Mouse (Mus musculus): ENCODE data around the gene Pakap.

Gene Pakap

DNA sequence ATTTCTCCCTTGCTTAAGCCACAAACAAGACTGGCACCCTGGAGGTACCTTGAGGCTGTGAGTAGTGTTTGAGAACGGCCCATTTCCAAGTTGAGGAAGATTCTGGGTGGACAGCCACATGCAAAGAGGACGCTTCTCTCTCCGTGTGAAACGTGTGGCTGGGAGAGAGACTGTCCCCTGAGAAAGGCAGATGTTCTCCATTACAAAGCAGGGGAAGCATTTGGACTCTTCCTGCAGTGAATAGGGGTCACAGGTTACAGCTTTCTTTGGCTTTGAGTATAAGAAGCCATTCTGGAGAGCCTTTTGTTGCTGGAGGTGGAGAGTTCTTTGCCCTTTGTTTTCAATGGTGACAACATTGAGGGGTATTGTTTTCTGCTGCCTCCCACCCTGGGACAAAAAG is 197.8 kb downstream of the Pakap start:
- DNase-seq (ENCODE audit: low read depth) = no peak

DNA sequence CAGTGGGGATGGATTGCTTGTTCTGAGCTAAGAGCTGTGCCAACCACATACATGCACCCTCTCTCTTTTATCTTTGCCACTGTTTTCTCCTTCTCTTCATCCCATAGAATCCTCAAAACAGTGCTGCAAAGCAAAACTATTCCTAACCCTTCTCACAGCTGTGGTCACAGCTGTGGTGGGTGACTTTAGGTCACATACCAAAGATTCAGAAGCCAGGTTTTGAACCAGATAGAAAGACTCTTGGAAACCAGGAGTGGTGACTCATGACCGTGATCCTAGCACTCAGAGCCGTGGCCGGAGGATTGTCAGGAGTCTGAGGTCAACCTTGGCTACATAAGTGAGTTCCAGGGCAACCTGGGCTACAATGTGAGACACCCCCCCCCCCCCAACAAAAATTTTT is 201.0 kb downstream of the Pakap start:
- no peak for DNase-seq (ENCODE audit: low read depth)

DNA sequence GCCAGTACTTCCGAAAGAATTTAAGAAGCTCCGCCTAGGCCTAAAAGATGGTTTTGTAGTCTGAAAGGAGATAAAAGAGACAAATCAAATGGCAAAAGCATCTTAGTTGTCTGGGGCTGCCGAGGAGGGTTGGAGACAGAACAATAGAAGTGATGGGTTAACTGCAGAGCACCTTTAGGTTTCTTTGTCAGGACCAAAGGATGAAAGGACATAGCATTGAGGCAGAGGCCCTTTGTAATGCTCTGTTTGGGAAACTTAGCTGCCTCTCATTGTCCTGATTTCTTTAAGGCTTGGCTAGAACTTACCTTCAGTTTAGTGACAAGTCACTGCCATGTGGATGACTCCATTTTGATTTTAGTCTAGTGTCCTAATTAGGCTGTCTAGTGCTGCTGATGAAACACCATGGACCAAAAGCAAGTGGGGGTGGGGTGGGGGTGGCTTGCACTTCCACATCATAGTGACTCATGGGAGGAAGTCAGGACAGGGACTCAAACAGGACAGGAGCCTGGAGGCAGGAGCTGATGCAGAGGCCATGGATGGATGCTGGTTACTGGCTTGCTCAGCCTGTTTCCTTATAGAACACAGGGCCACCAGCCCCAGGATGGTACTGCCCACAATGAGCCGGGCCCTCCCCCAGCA is 202.3 kb downstream of the Pakap start:
- no peak for DNase-seq (ENCODE audit: low read depth)

GRCm38 (mm10) chr4:57771558-57772219 is 203.7 kb downstream of the Pakap start:
- DNase-seq (ENCODE audit: low read depth) = no peak

GRCm38 (mm10) chr4:57772851-57773510 is 205.0 kb downstream of the Pakap start:
- no peak for DNase-seq (ENCODE audit: low read depth)

DNA sequence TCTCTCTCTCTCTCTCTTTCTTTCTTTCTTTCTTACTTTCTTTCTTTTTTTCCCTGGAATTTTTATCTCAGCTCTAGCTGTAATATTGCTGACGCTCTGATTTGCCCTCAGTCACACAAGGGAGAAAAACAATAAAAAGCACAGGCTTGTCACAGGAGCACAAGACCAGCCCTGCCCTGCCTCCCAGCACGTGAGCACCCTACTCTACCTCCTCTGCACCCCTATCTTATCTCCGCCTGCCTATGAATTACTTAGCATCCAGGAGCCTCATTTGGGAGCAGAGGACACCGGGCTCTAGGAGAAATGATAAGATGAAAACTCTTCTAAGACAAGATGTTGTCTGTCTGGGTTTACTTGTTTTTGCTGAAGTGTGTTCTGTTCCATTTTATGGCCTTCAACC is 206.5 kb downstream of the Pakap start:
- DNase-seq (ENCODE audit: low read depth) = no peak

DNA sequence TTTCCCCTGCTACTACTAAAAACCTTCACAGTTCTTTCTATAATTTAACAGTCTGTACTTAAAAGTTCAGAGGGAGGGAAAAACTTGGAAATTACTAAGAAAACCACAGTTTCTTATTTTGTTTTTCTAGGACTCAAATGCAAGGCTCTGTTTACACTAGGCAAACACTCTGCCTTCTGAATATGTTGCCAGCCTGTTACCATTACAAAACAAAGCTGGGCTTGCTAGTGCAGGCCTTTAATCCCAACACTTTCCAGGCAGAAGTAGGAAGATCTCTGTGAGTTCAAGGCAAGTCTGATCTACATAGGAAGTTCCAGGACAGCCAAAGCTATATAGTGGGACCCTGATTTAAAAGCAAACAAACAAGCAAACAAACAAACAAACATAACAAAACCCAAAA is 207.6 kb downstream of the Pakap start:
- DNase-seq (ENCODE audit: low read depth) = no peak

DNA sequence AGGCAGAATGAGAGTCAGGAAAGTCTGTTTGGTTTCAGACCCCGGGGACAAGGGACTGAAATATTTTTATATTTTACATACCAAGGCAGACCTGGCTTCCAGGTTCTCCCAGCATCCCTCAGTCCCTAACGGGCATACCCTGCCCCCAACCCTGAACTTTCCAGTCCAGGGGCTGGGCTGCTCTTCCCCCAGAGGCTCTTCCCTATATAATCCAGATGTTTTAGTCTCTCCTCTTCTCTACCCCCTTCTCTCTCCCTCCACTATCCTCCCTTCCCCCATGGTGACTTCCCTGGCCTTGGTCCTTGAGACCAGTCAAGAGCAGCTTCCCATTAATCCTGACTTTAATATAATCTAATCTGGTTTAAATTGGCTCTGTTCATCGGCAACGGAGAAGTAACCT is 212.4 kb downstream of the Pakap start:
- no peak for DNase-seq (ENCODE audit: low read depth)

GRCm38 (mm10) chr4:57780833-57781641 is 213.1 kb downstream of the Pakap start:
- DNase-seq (ENCODE audit: low read depth) = no peak

DNA sequence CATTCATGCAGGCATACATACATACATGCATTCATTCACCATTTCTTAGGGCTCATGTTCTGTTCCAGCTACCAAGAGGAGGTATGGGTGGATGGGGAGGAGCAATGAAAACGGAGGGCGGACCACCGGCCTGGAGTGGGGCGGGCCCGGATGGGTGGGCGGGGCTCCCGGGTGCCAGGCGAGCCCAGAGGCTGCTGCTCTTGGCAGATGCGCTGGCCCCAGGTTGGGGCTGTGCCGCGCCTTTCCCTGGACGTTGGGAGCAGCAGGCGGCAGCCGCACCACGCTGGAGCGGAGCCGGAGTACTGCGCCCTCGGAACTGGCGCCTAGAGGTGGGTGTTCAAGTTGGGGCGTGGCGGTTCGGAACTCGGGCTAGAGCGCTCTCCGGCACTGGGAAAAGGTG is 214.0 kb downstream of the Pakap start:
- DNase-seq (ENCODE audit: low read depth) = peak; percentile 82

- peak; percentile 34 for DNase-seq (ENCODE audit: low read depth)
Observed at GRCm38 (mm10) chr4:57782549-57783390, 214.8 kb downstream of the Pakap start.

DNA sequence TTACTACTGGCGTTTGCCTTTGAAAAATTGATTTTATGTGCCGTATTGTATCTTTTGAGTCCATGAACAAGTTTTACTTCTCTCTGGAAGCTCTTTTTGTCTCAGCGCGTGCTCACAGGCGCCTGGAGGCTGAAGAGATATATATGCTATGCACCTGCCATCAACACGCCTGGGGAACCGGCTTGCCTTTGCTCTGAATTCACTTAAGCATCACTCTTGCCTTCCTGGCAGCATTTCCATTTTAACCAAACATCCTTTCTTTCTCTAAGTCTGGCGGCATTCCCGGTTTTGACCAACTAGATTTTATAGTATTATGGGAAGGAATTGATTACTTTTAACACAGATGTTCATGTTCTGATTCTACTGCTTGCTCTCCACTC is 215.4 kb downstream of the Pakap start:
- no peak for DNase-seq (ENCODE audit: low read depth)

DNA sequence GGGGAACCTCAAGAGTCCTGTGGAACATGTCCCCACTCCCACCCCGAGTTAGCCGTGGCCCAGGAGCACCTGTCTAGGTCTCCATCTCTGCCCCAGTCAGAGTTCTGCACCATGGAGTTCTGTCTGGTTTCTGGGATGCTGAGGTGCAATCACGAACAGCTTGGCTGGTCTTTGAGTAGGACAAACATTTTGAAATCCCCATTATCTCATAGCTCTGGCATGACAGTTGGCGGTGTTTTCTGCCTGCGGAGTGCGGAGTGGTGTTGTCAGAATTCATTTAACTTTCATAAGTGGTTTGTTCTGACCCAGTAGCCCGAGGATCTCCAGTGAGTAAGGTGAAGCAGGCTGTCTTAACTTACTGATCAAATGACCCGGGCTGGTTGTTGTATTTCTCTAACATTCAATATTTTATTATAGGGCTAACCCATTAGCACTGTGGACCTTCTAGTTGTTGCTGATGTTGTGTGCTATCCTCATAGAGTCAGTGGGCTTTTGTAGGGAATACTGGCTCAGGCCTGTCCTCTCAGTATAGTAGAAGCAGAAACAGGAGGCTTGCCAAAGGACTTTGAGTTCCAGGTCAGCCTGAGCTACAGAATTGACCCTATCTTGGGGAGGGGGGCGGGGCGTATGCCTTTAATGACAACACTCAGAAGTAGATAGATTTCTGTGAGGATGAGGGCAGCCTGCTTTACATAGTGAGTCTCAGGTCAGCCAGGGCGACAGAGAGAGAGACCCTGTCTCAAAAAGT is 216.0 kb downstream of the Pakap start:
- no peak for DNase-seq (ENCODE audit: low read depth)

DNA sequence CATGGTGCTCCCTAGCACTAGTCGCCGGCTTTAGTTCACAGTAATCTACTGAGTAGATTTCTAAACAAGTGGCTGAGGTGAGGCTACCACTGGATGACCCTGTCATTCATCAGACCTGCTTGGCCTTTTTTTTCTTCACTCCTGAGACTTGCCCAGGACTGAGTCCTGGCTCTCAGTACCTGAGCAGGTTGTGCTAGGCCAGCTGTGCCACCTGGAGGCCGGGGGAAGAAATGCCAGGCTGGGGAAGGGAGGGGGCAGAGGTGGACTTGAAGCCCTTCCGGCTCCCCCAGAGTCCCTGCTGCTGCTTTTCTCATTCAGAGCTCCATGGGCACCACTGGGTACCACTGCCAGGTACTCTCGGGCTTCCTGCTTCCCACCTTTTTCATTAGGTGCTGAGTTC is 220.7 kb downstream of the Pakap start:
- peak; percentile 52 for DNase-seq (ENCODE audit: low read depth)

DNA sequence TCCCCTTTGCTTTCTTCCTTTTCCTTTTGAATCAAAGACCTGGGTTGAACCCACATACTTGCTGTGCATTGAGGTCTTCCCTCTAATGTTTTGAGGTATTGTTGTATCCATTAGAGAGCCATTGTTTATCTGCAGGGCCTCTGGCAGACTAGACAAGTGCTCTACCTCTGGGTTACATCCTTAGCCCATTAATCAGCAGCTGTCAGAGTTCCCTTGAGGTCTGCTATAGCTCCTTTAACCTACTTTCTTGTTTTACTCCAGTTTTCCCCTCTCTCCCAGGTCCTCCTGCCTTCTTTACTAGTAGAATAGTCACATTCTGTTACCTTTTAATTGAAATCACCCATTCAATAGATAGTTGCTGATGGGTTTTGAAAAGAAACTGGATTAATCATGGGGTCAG is 221.1 kb downstream of the Pakap start:
- DNase-seq (ENCODE audit: low read depth) = no peak

GRCm38 (mm10) chr4:57793989-57794388 is 226.0 kb downstream of the Pakap start:
- no peak for DNase-seq (ENCODE audit: low read depth)

GRCm38 (mm10) chr4:57794547-57794946 is 226.6 kb downstream of the Pakap start:
- DNase-seq (ENCODE audit: low read depth) = no peak

DNA sequence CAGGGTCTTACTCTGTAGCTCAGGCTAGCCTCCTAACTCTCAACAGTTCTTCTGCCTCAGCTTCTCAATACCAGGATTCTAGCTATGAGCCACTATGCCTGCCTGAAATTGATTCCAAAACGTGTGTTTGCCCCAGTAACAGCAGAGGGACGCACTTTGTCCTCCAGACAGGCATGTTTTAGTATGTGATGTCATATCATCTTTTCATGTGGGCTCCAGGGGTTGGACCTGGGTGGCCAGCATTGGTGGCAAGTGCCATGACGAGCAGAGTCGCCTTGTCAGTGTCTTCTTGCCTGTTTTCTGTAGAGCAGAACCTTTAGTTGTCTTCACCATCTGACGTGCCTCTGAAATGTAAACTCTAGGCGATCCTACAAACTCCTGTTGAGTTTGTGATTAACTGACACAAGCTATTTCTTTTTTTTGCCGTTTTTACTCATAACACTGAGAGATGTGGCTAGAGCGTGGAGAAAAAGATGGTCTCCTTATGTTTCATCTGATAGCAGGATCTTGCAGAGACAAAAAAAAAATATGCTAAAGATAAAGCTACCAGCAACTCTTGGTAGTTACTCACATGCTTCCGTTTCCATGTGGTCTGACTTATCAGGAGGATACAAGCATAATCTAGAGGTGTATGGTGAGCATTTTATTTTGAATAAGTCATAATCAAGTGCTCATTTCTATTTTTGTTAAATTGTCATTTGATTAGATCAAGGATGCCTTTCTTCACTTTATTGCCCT is 229.7 kb downstream of the Pakap start:
- no peak for DNase-seq (ENCODE audit: low read depth)

- DNase-seq (ENCODE audit: low read depth) = no peak
Observed at GRCm38 (mm10) chr4:57798286-57799018, 230.5 kb downstream of the Pakap start.

- DNase-seq (ENCODE audit: low read depth) = no peak
Observed at GRCm38 (mm10) chr4:57799297-57799696, 231.3 kb downstream of the Pakap start.
